Mouse (Mus musculus) lung, embryonic 14.5 days (tissue): ENCODE data around the gene Aldh1a7. TPM values are rescaled to one million over a fixed set of nuclear protein-coding genes. Genes with fewer than 3 reads are reported as not detected.
"Not testable (repeated sequence)": the region's sequence is repeated elsewhere in the genome, so short reads cannot be mapped to it uniquely, and the experiment has no call there.

Experiments
- ATAC-seq: fragments of 200-750 bp; cut with Nextera tagmentation; 2 replicates; pipeline ENCODE4 v1.8.0; 2017; ENCODE audit warnings: mild to moderate bottlenecking, moderate TSS enrichment, moderate library complexity; ENCODE audit not compliant: insufficient read depth
- DNase-seq: peaks from one replicate; pipeline ENCODE4 v3.0.0-alpha.2; 2015
- H3K27ac ChIP-seq: fragments of 300-500 bp; sonication (generic); 2 replicates; pipeline ENCODE4 v1.5.1; 2014; ENCODE audit warnings: low read depth, mild to moderate bottlenecking, moderate library complexity
- H3K27me3 ChIP-seq: fragments of 300-500 bp; sonication (generic); 2 replicates; pipeline ENCODE4 v1.6.1; 2014; ENCODE audit warnings: low read length, control low read depth; ENCODE audit not compliant: insufficient read depth
- H3K36me3 ChIP-seq: fragments of 300-500 bp; sonication (generic); 2 replicates; pipeline ENCODE4 v1.6.1; 2014; ENCODE audit warnings: control low read depth; ENCODE audit not compliant: insufficient read depth
- H3K4me1 ChIP-seq: fragments of 300-500 bp; sonication (generic); 2 replicates; pipeline ENCODE4 v1.6.1; 2014; ENCODE audit warnings: antibody characterized with exemption, control low read depth; ENCODE audit not compliant: insufficient read depth
- H3K4me2 ChIP-seq: fragments of 300-500 bp; sonication (generic); 2 replicates; pipeline ENCODE4 v1.6.1; 2014; ENCODE audit warnings: mild to moderate bottlenecking
- H3K4me3 ChIP-seq: fragments of 300-500 bp; sonication (generic); 2 replicates; pipeline ENCODE4 v1.5.1; 2014; ENCODE audit warnings: low read depth, low read length
- H3K9ac ChIP-seq: fragments of 300-500 bp; sonication (generic); 2 replicates; pipeline ENCODE4 v1.6.1; 2014
- H3K9me3 ChIP-seq: fragments of 300-500 bp; sonication (generic); 2 replicates; pipeline ENCODE4 v1.6.1; 2016; ENCODE audit warnings: low read depth, low read length, control low read depth
- CTCF ChIP-seq: IDR thresholded peaks from 2 replicates; pipeline ENCODE4 v1.5.1; 2016; ENCODE audit warnings: antibody characterized with exemption, low read depth
- WGBS: fragments of 180-500 bp; shearing (Covaris S2); extraction: QIAGEN DNeasy Blood & Tissue Kit; methylation state at CpG from one replicate; pipeline ENCODE4 v1.1.7; 2014; 5-methylcytosine and 5-hydroxymethylcytosine counted together
- polyA plus RNA-seq: library from polyadenylated mRNA; unstranded; fragments of >200 nt; fragmentation: Nextera tagmentation; extraction: Ambion mirVana; gene quantifications from 2 replicates; pipeline ENCODE4 v1.2.1, GENCODE M21; 2014

Gene Aldh1a7
- polyA plus RNA-seq, 1 experiment from 2014 or later: 106 TPM

DNA sequence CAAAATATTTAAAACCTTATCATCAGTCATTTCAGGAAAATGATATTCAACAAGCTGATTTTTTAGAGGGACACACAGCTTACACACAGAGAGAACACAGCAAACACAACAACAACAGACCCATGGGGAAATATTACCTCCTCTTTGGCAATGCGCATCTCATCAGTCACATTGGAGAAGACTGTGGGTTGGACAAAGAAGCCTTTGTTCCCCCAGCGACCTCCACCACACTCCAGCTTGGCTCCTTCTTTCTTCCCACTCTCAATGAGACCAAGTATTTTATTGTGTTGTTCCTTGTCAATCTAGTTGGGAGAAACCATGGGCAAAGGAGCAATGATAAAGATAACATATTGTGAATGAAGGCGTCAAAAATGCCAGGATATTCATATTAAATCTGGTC is 25.3 kb downstream of the Aldh1a7 start:
- no peak for DNase-seq
- no peak for ATAC-seq
- H3K4me2 ChIP-seq: no peak overlapping the region
- no peak overlapping the region for H3K4me3 ChIP-seq
- no peaks in the 10 kb centered on the region for H3K9me3 ChIP-seq
- H3K27ac ChIP-seq: no peak overlapping the region
- WGBS: 71% methylated on average over 3 of the region's 3 CpGs
- H3K4me1 ChIP-seq: no peaks in the 10 kb centered on the region
- no peaks in the 10 kb centered on the region for H3K27me3 ChIP-seq
- H3K36me3 ChIP-seq: no peaks in the 10 kb centered on the region
- no peak for TF ChIP-seq CTCF
- no peak overlapping the region for H3K9ac ChIP-seq

DNA sequence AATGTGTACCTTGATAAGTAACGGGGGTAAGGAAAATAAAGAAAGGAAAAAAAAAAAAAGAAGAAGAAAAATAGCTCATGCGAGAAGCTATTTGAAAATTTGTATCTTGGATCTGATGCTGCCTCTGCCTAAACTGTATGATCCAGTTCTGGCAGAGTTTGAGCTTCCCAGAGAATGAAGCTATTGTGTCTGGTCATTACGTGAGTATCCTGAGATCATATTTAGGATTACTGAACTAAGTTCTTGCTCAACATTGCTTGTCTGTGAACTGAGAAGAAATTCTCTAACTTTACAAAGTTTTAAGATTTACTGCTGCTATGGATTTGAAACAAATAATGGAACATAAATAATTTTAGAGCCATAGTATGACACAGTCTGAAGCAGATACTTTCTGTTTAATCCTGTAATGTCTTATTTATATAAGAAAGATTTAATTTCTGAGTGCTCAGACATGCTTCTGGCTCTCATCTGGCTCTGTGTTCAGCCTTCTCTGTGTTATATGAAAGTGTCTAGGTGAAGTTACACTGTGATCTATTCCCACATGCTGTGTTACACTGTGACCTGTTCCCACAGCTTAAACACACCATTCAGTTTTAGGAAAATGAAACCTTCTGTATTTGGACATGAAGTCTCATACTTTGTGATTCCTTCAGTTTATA is 49.5 kb downstream of the Aldh1a7 start:
- no peak for TF ChIP-seq CTCF
- no peaks in the 10 kb centered on the region for H3K27me3 ChIP-seq
- 76% methylated on average over 3 of the region's 3 CpGs for WGBS
- H3K4me2 ChIP-seq: no peak overlapping the region
- ATAC-seq (no peak), DNase-seq (no peak)
- no peaks in the 10 kb centered on the region for H3K36me3 ChIP-seq
- no peaks in the 10 kb centered on the region for H3K9me3 ChIP-seq
- no peaks in the 10 kb centered on the region for H3K4me1 ChIP-seq
- H3K27ac ChIP-seq: no peak overlapping the region
- no peak overlapping the region for H3K4me3 ChIP-seq
- H3K9ac ChIP-seq: no peak overlapping the region

DNA sequence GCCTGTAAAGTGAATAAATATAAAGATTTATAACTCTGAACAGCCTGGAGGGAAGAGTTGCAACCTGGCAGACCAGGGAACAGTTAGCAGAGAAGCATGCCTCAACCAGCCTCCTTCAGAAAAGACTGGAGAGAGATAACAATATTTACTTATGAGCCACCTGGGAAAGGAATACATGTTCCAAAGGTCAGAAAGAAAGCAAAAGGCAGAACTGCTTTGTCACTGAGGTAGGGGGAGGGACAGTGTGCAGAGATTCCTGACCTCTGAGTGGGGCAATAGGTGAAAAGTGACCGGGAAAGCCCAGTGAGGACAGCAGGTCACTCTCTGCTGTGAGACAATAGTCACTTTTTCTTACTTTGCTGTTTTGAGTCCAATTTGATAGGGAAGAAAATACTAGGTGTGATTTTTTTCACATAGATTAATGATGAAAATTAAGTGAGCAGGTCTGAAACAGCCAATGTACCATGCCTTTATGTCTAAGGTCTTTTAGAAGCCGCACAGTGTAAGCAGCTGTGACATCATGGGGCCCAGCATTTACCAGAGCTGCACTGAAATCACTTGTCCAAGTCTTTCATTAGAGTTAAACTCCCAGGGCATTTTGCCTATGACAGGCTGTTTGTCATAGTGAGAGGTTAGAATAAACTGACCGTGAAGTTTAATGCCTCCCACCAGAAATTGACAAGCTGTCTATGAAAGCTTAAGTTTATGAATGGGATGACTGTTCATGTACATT is 73.1 kb downstream of the Aldh1a7 start:
- H3K27ac ChIP-seq: no peak overlapping the region

DNA sequence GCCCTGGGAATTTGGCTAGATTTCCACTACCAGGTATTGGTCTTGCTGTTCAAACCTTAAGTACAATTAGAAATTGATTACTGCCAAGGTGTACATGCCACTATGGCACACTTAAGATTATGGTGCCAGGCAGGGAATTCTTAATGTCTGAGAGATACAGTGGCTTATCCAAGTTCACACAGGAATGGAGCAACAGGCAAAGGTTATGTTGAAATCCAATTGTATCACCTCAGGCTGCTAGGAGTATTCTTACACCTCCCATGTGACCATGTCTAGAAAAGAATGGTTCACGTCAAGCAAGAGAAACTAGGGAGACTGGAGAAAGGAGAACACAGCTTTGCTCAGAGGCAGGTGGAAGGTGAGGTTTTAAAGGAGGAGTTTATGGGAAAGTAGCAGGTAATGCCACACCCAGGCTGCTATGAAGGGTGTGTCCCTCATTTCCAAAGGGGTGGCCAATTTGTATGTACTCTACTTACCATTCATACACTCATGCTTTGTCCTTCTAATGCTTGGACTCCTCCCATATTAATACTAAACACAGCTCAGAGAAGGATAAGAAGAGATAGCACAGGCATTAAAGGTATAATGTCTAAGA is 74.2 kb downstream of the Aldh1a7 start:
- H3K27me3 ChIP-seq: no peaks in the 10 kb centered on the region
- H3K4me3 ChIP-seq: no peak overlapping the region
- no peak overlapping the region for H3K27ac ChIP-seq
- H3K36me3 ChIP-seq: no peaks in the 10 kb centered on the region
- no peaks in the 10 kb centered on the region for H3K9me3 ChIP-seq
- 57% methylated on average over 1 of the region's 1 CpGs for WGBS
- no peak overlapping the region for H3K4me2 ChIP-seq
- no peak overlapping the region for H3K9ac ChIP-seq
- ATAC-seq (no peak), DNase-seq (no peak)
- H3K4me1 ChIP-seq: no peaks in the 10 kb centered on the region
- TF ChIP-seq CTCF: no peak

More for the DNA sequence above, 73.1 kb downstream of the Aldh1a7 start:
- no peaks in the 10 kb centered on the region for H3K9me3 ChIP-seq
- no peaks in the 10 kb centered on the region for H3K27me3 ChIP-seq
- H3K4me1 ChIP-seq: no peaks in the 10 kb centered on the region
- H3K4me3 ChIP-seq: no peak overlapping the region
- no peak for TF ChIP-seq CTCF
- WGBS: 30% methylated on average over 3 of the region's 3 CpGs
- no peak overlapping the region for H3K9ac ChIP-seq
- DNase-seq (no peak), ATAC-seq (no peak)
- H3K36me3 ChIP-seq: no peaks in the 10 kb centered on the region
- H3K4me2 ChIP-seq: no peak overlapping the region

DNA sequence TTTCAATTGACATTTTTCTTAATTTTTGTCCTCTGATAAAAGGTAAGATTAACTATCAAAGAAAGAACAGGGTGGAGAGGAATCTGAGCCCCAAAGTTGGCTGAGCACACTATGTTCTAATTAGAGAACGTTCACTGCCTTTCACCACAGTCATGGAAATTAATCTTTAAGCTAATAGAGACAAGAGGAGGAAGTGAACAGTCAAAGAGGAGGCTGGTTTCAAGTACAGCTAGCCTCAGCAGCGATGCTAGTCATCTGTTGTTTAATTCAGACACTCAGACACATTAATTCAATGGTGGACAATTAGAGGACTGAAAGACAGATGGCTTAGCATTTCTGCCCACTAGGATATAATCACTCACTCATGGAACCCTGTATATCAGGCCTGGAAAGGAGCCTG is 77.4 kb downstream of the Aldh1a7 start:
- DNase-seq (no peak), ATAC-seq (no peak)
- Histone ChIP-seq H3K4me3 (no peak overlapping the region), H3K36me3 (no peaks in the 10 kb centered on the region), H3K27me3 (no peaks in the 10 kb centered on the region), H3K4me1 (no peaks in the 10 kb centered on the region), H3K9ac (no peak overlapping the region), H3K27ac (no peak overlapping the region), H3K9me3 (no peaks in the 10 kb centered on the region), H3K4me2 (no peak overlapping the region)
- TF ChIP-seq CTCF: no peak
- WGBS: 21% methylated on average over 2 of the region's 2 CpGs

DNA sequence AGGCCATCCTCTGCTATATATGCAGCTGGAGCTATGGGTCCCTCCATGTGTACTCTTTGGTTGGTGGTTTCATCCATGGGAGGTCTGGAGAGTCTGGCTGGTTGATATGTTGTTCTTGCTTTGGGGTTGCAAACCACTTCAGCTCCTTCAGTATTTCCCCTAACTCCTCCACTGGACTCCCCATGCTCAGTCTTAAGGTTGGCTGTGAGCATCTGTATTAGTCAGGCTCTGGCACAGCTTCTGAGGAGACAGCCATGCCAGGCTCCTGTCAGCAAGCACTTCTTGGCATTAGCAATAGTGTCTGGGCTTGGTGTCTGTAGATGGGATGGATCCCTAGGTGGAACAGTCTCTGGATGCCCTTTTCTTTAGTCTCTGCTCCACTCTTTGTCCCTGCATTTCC is 79.9 kb downstream of the Aldh1a7 start:
- not testable (repeated sequence) for H3K9me3 ChIP-seq, H3K36me3 ChIP-seq, H3K4me2 ChIP-seq, DNase-seq, H3K27me3 ChIP-seq, H3K27ac ChIP-seq, H3K4me3 ChIP-seq, ATAC-seq, H3K9ac ChIP-seq, H3K4me1 ChIP-seq

DNA sequence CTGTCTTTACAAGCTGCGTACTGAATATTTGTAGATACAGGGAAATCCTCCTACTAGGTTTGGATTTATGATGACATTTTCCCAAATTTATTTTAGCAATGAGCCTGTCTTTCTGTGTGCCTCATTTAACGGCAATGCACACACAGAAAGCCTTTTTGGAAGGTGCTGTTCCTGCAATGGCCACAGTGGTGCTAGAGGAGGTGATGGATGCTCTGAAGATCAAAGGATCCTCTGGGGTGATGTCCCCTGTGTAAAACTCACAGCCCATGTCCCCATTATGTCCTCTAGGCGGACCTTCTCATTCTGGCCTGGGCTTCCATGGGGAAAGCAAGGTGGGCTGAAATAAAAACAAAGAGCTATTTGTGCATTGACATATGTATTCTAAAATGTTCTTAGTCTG is 83.0 kb downstream of the Aldh1a7 start:
- no peaks in the 10 kb centered on the region for H3K9me3 ChIP-seq
- WGBS: 64% methylated on average over 3 of the region's 3 CpGs
- no peak overlapping the region for H3K4me3 ChIP-seq
- DNase-seq (no peak), ATAC-seq (no peak)
- TF ChIP-seq CTCF: peak; percentile 35
- no peaks in the 10 kb centered on the region for H3K4me1 ChIP-seq
- H3K27ac ChIP-seq: no peak overlapping the region
- H3K4me2 ChIP-seq: no peak overlapping the region
- H3K27me3 ChIP-seq: no peaks in the 10 kb centered on the region
- no peaks in the 10 kb centered on the region for H3K36me3 ChIP-seq
- no peak overlapping the region for H3K9ac ChIP-seq

Other genes starting within 250 kb of the Aldh1a7 start
- gene Aldh1a1, start 234.8 kb downstream of the Aldh1a7 start, polyA plus RNA-seq: 19.2 TPM in 2 replicates
- gene Tmc1, start 226.6 kb upstream of the Aldh1a7 start, polyA plus RNA-seq: 0.04 TPM in 1 of 2 replicates, not detected in the other